Mouse (Mus musculus): ENCODE results near the gene G3bp2.

The G3bp2 gene

DNA sequence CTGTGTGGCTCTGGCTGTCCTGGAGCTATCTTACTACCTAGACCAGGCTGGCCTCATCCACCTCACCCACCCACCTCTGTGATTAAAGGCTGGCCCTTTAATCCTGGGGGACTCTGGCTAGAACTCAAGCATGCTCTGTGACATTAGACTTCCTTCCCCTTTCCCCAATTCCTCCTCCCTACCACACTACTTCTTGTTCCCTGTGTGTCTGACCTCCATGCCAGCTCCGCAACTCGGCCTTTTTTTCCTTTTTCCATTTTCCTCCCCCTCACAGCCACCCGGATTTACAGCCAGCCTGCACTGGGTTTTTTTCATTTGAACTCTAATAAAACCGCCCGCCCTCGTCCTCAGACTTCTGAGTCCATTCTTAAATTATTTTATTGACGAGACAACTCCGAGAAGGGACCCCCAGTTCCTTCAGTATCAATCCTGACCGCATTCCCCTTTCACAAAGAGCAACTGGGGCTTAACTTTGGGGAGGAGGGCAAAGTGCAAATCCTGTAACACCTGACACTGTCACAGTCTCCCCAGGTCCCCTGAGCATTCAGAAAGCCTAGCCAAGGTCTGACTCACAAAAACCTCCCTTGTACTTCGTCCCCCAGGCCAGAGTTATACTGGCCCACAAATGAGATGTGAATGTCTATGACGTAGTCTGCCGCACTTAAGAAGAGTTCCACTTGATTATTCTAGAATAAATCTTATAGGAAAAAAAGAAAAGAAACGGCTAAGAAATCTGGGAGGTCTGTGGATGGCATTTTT, 15.0 kb upstream of the G3bp2 start:
- no peak for DNase-seq

DNA sequence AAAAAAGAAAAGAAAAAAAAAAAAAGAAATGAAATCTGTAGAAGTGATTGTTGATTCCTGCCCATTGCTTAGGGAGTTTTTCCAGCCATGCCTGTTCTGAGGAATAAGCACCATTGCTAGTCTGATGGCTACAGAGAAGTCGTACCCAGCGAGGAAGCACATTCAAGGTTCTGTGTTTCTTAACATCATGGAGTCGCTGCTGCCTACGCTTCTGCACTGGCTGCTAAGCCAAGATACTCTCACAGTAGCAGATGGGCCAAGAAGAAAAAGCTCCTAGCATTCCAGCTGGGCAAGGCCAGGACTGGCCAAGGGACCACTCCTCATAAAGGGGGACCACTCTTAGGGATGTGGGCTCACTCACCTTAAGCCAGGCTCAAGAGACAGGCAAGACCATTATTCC, 14.3 kb upstream of the G3bp2 start:
- no peak for DNase-seq

DNA sequence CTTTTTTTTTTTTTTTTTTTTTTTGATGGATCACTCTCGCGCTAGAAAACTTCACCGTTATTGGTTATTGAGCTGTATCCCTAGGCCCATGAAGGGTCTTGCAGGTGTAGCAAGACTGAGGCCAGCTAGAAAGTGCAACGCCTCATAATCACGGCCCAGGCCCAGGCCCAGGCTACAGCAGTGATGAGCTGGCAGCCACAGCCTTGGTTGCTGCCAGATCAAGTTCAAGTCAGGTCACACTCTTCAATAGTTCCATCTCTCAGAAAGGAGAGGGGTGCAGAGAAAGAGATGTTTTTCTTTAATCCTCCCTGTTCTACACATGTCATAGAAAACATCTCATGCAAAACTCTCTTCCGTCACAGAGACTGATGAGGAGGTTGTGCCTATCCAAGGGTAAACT, 13.3 kb upstream of the G3bp2 start:
- peak; percentile 37 to 49 for DNase-seq

DNA sequence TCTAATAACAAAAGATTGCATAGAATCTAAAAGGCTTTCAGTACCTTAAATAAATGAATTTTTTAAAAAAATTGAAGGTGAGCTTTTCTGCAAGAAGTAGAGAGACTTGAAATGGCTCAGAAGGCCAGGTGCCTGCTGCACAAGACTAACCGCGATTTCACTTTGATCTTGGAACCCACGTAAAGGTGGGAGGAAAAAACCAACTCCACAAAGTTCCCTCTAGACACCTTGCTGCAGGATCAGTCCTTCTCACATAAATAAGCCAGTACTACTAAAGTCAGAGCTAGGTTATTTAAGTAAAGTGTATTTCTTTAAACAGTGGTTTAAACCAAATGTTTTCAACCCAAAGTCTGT, 10.5 kb upstream of the G3bp2 start:
- no peak for DNase-seq

DNA sequence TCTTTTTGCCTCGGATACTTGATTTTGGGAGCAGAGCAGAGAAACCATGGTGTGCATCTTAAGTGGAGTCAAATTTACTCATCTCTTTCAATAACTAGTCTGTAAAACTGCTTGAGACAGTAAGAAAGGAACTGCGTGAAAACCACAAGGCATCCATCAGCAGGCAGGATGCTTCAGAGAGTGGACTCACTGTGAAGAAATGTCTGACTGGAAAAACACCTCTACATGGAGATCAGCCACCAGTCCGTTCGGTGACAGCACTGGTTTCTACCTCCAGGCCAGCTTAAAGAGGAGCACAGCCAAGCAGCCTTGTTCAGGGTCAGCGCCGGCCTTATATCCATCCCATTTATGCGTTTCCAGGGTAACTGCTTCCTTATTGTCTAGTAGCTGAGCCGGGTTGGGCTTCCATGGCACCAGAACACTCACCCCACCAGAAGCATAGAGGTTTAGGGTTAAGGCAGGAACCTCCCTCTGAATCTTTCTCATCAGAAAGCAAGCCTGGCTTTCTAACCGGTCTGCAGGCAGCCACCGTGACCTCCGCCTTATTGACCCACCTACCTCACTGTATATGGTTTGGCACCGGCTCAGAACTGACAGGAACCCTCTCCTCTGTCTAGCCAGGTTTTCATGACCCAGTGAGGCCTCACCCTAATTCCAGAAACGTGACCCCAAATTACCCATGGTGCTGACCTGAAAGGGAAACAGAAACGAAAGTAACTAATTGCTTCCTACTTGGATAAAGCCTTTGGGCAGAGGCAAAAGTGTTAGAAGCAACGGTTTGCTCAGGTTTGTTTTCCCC, 9.9 kb upstream of the G3bp2 start:
- no peak for DNase-seq

DNA sequence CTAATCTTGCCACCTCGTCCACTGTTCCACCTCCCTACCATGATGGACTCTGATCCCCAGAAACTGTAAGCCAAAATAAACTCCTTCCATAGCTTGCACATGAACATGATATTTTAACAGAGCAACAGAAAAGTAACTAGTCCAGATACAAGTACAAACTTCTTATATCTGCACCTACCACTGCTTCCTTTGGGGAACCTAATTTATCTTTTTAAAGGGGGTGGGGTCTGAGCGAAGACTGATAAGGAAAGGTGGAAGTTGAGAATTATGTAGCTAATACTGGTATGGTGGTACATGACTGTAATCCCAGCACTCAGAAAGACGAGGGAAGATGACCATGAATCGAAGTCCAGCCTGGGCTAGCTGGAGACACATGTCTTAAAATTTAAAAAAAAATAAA, 4.0 kb upstream of the G3bp2 start:
- DNase-seq: no peak

DNA sequence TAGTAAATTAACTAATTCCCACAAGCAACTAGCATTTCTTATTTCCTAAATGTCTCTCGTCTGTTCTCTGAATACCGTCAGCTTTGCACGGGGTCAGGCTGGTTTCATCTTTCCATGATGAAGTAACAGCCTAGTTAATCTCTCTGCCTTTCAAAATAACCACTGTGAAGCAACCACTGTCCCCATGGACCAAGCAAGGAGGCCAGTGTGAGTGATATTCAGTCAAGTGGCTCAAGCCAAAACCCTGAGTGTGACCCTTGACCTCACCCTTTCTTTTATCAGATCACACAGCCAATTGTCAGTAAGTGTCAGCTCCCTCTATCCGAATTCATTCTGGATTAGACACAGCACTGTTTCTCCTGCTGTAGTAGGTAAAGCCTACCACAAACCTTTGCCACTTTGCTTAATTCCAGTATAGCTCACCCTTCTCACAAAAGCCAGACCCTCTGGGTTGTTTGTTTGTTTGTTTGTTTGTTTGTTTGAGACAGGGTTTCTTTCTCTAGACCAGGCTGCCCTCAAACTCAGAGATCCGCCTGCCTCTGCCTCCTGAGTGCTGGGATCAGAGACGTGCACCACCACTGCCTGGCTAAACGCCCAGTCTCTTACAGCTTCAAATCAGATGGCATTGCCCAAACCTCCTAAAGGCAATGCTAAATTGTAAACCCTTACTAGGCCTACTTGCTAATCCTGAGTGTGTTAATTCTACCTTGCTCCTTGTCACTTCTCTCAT, 2.5 kb upstream of the G3bp2 start:
- DNase-seq: no peak

DNA sequence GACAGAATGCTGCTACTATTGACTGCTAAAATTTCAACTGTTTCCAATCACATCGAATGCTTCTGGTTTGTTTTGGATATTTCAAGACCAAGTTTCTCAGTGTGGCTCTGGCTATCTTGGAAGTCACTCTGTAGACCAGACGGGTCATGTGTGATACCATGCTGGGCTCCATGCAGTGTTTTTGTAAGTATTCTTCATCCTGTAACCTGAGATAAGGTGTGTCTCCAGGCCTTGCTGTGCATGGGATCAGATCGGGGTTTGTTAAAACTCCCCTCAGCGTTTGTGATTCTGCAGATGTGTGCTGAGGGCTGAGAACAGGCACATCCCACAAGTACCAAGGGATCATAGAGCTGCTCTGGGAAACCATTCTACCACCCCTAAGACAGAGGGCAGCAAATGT, 1.7 kb upstream of the G3bp2 start:
- no peak for DNase-seq

DNA sequence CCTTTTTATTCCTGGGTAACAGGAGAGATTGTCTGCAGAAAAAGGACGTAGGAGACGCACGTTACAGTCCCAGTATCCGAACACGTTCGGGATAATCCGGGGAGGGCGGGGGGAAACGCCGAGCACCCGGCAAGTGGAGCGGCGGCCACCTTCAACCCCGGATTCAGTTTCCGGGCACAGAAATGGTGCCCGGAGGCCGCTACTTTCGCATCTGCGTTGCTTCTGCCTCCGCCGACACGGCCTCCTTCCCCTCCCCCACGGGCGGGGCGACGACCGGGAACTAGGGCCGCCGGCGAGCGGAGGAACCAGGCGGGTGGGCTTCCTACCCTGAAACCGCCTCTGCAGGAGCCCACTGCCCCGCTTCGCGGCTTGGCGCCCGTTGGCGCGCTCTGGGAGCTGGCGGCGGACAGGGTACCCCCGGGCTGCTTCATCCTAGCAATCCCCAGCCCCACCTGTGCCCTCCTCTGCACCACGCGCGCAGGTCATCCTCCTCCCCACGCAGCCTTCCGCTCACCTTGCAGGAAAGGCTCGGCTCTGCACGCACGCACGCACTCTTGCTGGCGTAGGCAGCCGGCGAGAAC, 608 bp downstream of the G3bp2 start:
- DNase-seq: peak; percentile 82 to 84

DNA sequence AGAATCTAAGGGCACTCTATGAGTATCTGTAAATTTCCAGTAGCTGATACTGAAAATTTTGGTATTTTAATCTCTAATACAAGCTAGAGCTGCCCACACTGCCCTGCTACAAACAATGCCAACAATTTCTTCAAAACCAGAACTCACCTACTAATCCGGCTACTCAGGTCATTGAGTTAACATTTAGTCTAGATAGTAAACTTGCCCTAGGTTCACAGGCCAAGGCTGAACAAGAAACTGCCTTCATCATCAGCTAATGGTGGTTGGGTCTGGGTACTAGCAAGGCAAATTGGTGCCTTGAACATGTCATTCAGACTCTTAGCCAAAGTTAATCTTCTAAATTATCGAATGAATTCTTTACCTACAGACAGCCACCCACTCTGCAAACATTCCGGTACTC, 2.2 kb downstream of the G3bp2 start:
- DNase-seq: no peak

DNA sequence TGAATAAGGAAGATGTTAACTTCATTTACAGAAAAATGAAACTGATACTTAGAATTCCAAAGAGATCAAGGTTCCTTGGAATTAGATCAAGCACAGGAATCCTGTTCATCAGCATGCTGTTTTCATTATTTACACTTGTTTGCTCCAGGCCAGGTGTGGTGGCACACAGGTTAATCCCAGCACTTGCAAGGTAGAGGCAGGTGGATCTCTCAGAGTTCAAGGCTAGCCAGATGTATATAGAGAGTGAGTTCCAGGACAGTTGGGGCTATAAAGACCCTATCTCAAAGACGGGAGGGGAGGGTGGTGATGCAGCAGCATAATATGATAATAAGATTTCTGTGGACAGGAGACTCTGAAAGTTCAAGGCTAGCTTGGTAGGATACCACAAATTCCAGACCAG, 3.1 kb downstream of the G3bp2 start:
- no peak for DNase-seq

DNA sequence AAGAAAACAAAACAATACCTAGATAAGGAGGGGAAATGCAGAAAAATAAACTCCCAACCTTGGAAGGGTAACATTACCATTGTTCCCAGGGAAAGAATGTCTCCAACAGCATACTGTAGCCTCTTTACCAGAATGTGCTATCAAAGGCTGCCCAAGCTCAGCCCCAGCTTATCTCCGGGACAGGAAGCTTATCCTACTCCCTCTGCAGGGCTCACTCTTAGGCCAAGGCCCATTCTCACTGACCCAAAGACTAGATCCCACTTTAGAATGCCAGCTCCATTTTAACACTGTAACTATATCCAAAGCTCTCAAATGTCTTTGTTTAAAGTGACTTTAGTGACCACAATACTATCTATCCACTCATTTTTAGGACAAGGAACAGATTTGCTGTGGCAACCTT, 4.2 kb downstream of the G3bp2 start:
- DNase-seq: no peak

DNA sequence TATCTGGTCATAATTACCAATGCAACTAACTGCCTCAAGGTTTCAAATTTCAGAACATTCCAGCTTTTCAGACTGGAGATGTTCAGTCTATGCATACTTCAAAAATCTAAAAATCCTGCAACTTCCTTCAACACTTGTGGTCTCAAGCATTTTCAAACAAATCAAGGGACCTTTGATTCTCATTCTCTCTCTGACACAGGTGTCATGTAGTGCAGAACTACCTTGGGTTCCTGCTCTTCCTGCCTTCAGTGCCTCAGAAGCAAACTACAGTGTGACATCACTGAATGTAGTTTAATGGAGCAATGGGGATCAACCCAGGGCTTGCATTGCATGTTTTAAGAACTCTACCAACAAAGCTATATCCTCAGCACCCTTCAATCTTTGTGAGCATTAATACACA, 4.8 kb downstream of the G3bp2 start:
- no peak for DNase-seq

DNA sequence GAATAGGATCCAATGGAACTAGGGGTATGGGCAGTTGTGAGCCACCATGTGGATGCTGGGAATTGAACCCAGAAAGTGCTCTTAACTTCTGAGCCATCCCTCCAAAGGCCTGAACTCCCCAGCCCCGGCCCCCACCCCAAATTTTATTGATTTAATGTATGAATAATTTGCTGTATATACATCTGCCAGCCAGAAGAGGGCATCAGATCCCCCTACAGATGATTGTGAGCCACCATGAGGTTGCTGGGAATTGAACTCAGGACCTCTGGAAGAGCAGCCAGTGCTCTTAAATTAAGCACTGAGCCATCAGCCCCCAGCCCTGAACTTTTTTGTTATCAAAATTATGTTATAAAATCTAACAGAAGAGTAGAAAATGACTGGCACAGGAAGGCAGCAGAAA, 7.2 kb downstream of the G3bp2 start:
- DNase-seq: no peak

DNA sequence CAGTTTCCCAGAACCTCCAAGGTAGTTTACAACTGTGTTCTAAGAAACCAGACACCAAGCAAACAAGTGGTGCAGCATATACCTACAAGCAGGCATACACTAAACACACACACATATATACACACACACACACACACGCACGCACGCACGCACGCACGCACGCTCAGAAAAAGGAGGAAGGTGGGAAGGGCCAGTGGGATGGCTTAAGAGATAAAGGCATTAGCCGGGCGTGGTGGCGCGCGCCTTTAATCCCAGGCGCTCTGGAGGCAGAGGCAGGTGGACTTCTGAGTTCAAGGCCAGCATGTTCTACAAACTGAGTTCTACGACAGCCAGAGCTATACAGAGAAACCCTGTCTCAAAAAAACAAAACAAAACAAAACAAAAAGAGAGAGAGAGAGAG, 9.5 kb downstream of the G3bp2 start:
- no peak for DNase-seq

DNA sequence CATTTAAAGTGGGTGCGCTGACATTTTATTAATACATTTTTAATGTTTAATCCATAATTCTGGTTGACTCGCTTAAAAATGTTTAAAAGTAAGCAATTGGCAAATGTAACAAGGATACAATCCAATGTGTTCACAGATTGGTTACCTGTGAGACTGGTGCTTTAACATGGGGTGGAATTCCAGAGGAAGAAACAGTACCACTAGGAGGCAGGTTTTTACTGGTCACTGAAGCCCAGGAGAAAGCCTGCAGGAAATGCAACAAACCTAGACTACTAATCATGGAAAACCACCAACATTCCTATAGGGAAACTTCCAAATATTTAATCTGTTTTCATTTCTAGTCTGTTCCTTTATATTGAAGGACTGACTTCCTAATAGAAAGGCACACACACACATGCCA, 20.3 kb downstream of the G3bp2 start:
- no peak for DNase-seq

DNA sequence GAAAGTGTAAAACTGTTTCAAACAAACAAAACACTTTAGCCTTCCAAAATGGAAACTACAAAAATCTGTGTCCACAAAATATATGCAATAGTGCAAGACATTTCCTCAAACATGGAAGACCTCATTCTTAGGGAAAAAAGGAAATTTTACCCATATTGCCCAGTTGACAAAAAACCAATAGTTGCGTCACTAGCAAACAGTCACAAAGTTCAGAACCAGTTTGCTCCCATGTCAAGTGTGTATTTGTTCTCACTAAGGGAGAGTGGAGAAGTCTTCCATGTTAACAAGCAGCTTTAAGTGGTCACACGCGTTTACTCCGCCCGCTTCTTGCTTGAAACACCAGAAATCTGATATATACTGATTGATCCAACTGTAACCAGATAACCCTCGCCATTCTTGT, 30.7 kb downstream of the G3bp2 start:
- no peak for DNase-seq

DNA sequence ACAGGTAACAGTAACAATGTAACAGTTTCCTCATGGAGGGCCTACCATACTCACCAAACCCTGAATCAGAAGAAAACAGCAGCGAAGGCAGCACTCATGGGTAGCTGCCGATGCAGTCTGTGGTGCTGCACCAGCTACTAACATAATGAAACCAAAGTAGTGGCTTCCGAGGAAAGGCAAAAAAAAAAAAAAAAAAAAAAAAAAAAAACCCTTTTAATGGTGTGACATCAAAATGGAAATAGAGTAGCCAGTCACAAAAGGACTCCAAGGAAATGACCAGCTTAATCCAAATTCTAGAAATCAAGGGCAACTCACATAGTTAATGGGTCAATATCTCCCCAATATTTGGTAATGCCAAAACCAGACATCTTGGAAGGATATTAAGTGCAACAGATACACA, 33.1 kb downstream of the G3bp2 start:
- no peak for DNase-seq

DNA sequence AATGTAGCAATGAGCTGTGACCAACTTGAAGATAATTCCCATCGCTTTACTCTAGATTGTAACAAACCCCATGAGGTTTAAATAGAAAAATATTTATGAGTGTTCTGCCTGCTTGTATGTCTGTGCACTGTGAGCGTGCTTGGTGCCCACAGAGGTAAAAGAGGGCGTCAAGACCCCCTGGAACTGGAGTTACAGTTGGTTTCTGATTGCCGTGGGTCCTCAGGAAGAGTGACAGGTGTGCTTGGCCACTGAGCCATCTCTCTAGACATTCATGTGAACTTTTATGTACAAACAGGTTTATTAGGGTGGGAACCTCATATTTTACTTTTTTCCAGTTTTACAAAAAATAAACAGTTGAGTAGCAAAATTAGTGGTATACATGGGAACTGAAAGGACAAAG, 39.7 kb downstream of the G3bp2 start, which contains the start of gene Cdkl2:
TSS of gene Cdkl2 (minus strand) at position 101 of the 400 bp plus-strand sequence.
- DNase-seq: no peak

DNA sequence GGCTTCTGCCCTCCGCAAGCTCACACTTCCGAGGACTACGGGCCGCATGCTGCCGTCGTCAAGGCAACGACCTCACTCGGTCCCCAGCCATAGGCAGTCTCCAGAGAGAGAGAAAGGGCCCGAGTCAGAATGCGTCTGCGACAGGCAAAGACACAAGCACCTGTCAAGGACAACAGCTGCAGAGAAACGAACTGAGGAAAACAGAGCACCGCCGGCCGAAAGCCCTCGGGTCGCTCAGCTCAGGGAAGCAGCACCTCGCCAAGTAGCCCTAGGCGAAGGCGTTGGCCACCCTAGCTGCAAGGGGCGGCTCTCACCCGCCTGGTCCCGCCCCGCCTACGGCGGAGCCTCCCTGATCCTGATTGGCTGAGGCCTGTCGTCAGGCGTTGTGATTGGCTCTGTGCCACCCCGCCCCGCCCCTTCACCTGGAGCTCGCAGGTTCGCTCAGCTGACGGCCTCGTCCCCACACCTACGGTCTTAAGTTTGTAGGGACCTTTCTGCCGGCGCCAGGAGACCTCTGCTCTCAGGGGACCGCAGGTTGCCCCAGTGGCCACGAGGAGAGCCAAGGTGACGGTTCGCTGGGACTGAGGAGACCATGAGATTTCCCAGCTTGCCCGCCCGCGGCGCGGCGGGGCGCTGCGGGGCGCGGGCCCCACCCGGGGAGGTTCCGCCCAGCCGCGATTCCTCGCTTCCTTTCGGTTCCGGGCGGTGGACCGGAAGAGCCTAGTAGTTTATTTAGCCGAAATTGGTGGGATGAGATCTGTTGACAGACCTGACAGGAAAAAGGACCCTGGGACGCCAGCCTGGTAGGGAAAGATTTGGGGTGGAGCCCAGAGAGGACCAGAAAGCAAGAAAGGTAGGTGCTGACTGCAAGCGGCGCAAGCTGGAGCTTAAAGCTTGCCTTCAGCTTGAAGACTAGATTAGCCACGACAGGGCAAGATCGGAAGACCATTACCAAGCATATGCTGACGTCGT, 40.9 kb downstream of the G3bp2 start:
- peak; percentile 99 to 100 for DNase-seq

DNA sequence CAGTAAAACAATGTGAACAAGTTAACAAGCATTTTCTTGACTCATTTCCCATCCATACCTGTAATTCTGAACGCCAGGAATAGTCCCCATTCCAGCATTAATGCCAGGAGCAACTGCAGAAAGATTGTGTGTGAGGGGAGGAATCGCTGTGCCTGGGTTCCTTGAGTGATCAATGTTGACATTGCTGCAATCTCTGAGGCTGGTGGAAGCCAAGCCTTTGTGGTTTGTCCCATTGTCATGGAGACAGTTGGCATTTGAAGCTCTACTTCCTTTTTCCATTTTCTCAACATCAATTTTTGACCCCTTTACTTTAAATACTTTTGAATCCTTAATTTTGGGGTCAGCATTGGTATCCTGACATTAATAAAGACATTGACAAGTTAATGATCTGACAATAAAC, 63.6 kb downstream of the G3bp2 start:
- no peak for DNase-seq

DNA sequence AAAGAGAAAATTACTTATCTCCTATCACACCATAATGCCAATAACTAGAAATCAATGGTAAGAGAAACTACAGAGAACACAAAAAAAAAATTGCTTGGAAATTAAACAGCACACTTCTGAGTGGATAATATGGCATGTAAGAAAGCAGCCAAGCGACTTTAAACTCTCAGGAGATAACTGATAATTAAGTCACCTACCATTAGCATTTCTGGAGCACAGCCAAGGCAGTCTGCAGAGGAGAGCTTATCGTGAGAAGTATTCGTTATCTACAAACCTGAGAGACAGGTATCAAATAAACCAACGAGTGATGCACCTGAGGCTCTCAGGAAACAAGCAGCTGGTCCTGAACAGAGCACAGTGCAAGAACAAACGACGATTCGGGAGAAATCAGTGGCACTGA, 71.8 kb downstream of the G3bp2 start:
- DNase-seq: no peak

All from cerebellum, postnatal 14 days (tissue).